Mouse (Mus musculus) lung, adult 2 months (tissue): ENCODE measurements around the gene Kif9. TPM values are rescaled to one million over a fixed set of nuclear protein-coding genes. Genes with fewer than 3 reads are reported as not detected.
A peak's percentile ranks its signal among the peaks of the same experiment; 100 is the strongest.

Experiments
- DNase-seq: peaks from one replicate; pipeline ENCODE4 v3.0.0; 2022
- H3K4me1 ChIP-seq: fragments of 200-500 bp; 2 replicates; pipeline ENCODE4 v1.6.1; 2011; ENCODE audit warnings: low read length; ENCODE audit not compliant: control insufficient read depth, insufficient read depth
- H3K4me3 ChIP-seq: fragments of 200-500 bp; replicated peaks from 2 replicates; pipeline ENCODE3; 2011; ENCODE audit warnings: low read depth, mild to moderate bottlenecking, control low read depth, low read length; ENCODE audit errors: extremely low read depth
- CTCF ChIP-seq: fragments of 200-500 bp; IDR thresholded peaks from 2 replicates; pipeline ENCODE4 v1.5.1; 2011; ENCODE audit warnings: mild to moderate bottlenecking, low read length, control low read depth; ENCODE audit not compliant: insufficient read depth
- POLR2A ChIP-seq: fragments of 200-500 bp; IDR thresholded peaks from 2 replicates; pipeline ENCODE4 v1.6.1; 2011; ENCODE audit warnings: low read depth, mild to moderate bottlenecking, control low read depth, low read length, borderline replicate concordance; ENCODE audit errors: extremely low read depth
- WGBS: fragments of 180-500 bp; shearing (Covaris S2); methylation state at CpG from one replicate; pipeline ENCODE4 v1.1.7; 2018; 5-methylcytosine and 5-hydroxymethylcytosine counted together
- polyA plus RNA-seq: library from polyadenylated mRNA; depleted of rRNA; stranded (reverse); fragments of >200 nt; gene quantifications from 2 replicates; pipeline ENCODE4 v1.2.3, GENCODE M21; 2012; rRNA removed

Gene Kif9
- 2.9 and 5.8 TPM in 2 replicates for polyA plus RNA-seq

DNA sequence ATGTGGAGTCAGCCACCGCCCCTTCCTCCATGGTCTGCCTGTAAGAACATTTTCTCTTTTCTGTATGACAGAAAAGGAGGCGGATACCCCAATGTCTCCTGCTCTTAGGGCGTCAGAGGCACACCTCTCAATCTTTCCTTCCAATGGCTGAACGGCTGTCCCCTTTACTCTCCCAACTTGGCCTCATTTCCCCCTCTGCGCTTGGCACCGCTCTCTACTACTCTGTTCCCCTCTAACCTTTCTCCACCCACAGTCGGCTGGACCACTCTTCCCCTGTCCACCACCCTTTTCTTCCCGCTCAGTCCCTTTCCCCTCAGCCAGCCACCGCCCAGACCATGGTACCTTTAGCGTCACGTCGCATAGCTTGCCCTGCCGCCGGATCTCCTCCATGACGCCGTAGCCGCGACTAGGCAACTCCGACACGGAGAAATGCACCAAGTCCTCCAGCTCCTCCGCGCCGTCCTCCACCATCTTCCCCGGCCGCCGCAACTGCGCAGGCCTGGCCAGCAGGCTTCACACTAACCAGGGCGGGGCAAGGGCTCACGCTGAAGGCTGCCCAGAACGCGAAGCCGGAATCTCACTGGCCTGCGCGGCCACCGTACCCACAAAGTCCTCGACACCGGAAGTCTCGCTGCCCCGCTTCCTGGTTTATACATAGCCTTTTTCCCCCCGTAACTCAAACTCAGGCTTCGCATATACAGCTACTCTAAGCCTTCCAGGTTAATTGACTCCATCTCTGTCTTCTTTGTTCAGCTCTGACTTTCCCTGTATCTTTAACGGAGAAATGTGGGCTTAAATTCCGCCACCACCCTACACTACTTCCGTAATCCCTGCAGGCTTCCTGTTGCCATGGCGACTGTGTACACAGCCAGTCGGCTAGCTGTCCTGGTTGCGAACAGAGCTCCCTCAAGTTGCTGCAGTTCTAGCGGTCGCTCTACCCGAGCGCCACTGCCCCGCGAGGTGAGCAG, at the start of gene Kif9, which contains the start of gene Klhl18:
Kif9 (plus strand) TSS at position 835 of the 968 bp plus-strand sequence.
Klhl18 (minus strand) TSS at position 571 of the 968 bp plus-strand sequence.
- peak; percentile 99 for DNase-seq
- peaks cover 5% of the 10 kb centered on the region; the same call in 1 of the 2 replicates for H3K4me1 ChIP-seq
- TF ChIP-seq POLR2A (peak; percentile 93), CTCF (no peak)
- peak within 1 kb of the TSS; percentile 100 for H3K4me3 ChIP-seq
- under 1% methylated on average over 53 of the region's 53 CpGs for WGBS

GRCm38 (mm10) chr9:110431241-110431640, 45.5 kb upstream of the Kif9 start:
- no peak for TF ChIP-seq CTCF
- TF ChIP-seq POLR2A = no peak
- Histone ChIP-seq H3K4me1 (no peaks in the 10 kb centered on the region), H3K4me3 (no peak overlapping the region)
- 85% methylated on average over 8 of the region's 8 CpGs for whole genome bisulfite sequencing
- DNase-seq = no peak

DNA sequence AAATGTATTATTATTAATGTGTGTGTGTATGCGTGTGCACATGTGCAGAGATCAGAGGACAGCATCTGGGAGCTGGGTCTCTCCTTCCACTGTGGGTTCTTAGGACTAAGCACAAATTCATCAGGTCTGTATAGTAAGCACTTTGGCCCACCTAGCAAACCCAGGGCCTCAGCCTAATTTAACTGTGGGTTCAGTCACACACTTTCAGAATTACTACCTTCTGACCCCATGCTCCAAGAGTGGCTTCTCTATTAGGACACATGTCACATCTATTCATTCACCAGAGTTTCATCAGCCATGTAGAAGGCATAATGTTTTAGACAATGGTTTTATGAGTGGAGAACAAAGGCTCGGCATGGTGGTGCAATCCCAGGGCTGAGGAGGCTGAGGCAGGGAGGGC, 43.7 kb upstream of the Kif9 start:
- Histone ChIP-seq H3K4me3 (no peak overlapping the region), H3K4me1 (no peaks in the 10 kb centered on the region)
- WGBS = 88% methylated on average over 2 of the region's 2 CpGs

GRCm38 (mm10) chr9:110436041-110436440, 40.7 kb upstream of the Kif9 start:
- Histone ChIP-seq H3K4me1 (no peaks in the 10 kb centered on the region), H3K4me3 (no peak overlapping the region)
- WGBS = 94% methylated on average over 11 of the region's 11 CpGs
- no peak for DNase-seq
- no peak for TF ChIP-seq CTCF
- no peak for TF ChIP-seq POLR2A

More for the DNA sequence above, 43.7 kb upstream of the Kif9 start:
- no peak for DNase-seq
- TF ChIP-seq CTCF (no peak), POLR2A (no peak)

- H3K4me1 ChIP-seq = no peaks in the 10 kb centered on the region
- DNase-seq = no peak
- no peak for TF ChIP-seq POLR2A
- TF ChIP-seq CTCF = no peak
- H3K4me3 ChIP-seq = no peak overlapping the region
- WGBS = 34% methylated on average over 5 of the region's 5 CpGs
These were observed 36.7 kb upstream of the Kif9 start for GRCm38 (mm10) chr9:110440049-110440448.

- Histone ChIP-seq H3K4me1 (no peaks in the 10 kb centered on the region), H3K4me3 (no peak overlapping the region)
- TF ChIP-seq POLR2A (no peak), CTCF (no peak)
- no peak for DNase-seq
- 78% methylated on average over 6 of the region's 6 CpGs for WGBS
These were observed 36.2 kb upstream of the Kif9 start for GRCm38 (mm10) chr9:110440559-110440958.

DNA sequence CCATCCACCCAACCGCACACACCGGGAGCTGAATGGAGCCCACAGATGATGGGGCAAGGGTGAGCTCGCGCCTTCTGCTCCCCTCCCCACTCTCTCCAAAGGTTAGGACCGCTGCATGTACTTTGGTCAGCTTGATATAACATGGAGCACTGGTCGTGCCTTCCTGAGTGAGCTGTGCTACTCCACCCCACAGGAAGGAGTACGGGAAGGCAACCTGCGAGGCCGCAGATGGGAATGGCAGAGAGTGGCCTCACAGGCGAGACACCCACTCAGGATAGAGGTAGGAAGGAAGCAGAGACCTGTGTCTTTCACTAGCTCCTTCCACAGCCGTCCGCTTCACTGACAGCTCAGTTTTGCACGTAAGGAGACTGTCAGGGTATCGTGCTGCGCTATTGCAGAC, 28.4 kb upstream of the Kif9 start:
- H3K4me3 ChIP-seq = no peak overlapping the region
- WGBS = 87% methylated on average over 15 of the region's 15 CpGs
- peaks cover 6% of the 10 kb centered on the region for H3K4me1 ChIP-seq
- DNase-seq = no peak
- TF ChIP-seq CTCF (no peak), POLR2A (no peak)

DNA sequence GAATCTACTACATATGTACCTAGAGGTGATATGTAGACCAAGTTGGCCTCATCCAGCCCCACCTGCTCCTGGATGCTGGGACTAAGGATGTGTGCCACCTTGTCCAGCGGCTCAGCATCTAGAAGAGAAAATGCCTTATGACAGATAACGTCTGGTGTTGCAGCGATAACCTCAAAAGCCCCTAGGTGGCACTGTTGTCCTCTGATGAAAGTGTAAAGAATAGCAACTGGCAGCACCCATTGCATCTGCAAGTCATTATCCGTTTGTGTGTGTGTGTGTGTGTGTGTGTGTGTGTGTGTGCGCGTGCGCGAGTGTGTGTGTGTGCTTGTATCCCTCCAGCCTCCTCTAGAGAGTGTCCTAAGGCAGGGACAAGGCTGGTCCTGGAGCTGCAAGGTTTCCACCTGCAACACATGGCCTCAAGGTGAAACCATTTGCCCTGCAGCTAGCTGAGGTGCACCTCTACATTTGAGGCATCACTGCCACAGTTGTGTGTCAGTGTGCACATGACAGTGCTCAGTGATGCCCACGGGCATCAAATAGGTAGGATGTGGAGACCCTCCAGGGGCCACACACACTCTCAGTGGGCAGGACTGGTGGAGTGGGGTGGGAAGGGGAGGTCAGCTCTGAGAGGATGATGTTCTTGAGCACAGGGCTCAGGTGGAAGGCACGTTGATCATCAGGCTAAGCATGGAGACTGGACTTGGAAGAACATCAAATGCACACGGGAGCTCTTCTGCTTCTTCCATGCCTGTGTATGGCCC, 27.7 kb upstream of the Kif9 start:
- peak; percentile 59 for DNase-seq
- TF ChIP-seq CTCF (peak; percentile 40), POLR2A (no peak)
- H3K4me3 ChIP-seq = no peak overlapping the region
- 18% methylated on average over 11 of the region's 11 CpGs for WGBS
- peaks cover 6% of the 10 kb centered on the region for H3K4me1 ChIP-seq

GRCm38 (mm10) chr9:110452523-110452922, 24.2 kb upstream of the Kif9 start:
- TF ChIP-seq POLR2A (no peak), CTCF (no peak)
- WGBS = 58% methylated on average over 3 of the region's 3 CpGs
- peaks cover 6% of the 10 kb centered on the region for H3K4me1 ChIP-seq
- no peak overlapping the region for H3K4me3 ChIP-seq
- no peak for DNase-seq

GRCm38 (mm10) chr9:110457926-110458325, 18.8 kb upstream of the Kif9 start:
- Histone ChIP-seq H3K4me3 (no peak overlapping the region), H3K4me1 (peaks cover 7% of the 10 kb centered on the region; the same call in 1 of the 2 replicates)
- no peak for DNase-seq
- WGBS = 75% methylated on average over 3 of the region's 3 CpGs
- TF ChIP-seq CTCF (no peak), POLR2A (no peak)
